Mouse (Mus musculus) embryonic facial prominence, embryonic 10.5 days (tissue): ENCODE data around the gene Agtr1a. TPM values are rescaled to one million over a fixed set of nuclear protein-coding genes. Genes with fewer than 3 reads are reported as not detected.
A peak's percentile ranks its signal among the peaks of the same experiment; 100 is the strongest.

Experiments used
- DNase-seq: peaks from one replicate; pipeline ENCODE4 v3.0.0-alpha.2; 2017; ENCODE audit warnings: low spot score
- H3K27ac ChIP-seq: fragments of 300-500 bp; sonication (generic); replicated peaks from 2 replicates; pipeline ENCODE4 v1.5.1; 2016; ENCODE audit warnings: mild to moderate bottlenecking
- H3K27me3 ChIP-seq: fragments of 300-500 bp; sonication (generic); replicated peaks from 2 replicates; pipeline ENCODE4 v1.6.1; 2016; ENCODE audit warnings: low read depth, mild to moderate bottlenecking; ENCODE audit not compliant: poor library complexity, severe bottlenecking
- H3K36me3 ChIP-seq: fragments of 300-500 bp; sonication (generic); replicated peaks from 2 replicates; pipeline ENCODE4 v1.6.1; 2016; ENCODE audit warnings: mild to moderate bottlenecking, moderate library complexity
- H3K4me1 ChIP-seq: fragments of 300-500 bp; sonication (generic); 2 replicates; pipeline ENCODE4 v1.6.1; 2016
- H3K4me3 ChIP-seq: fragments of 300-500 bp; sonication (generic); 2 replicates; pipeline ENCODE4 v1.5.1; 2016; ENCODE audit warnings: mild to moderate bottlenecking, moderate library complexity
- H3K9me3 ChIP-seq: fragments of 300-500 bp; sonication (generic); 2 replicates; pipeline ENCODE4 v1.6.1; 2016; ENCODE audit warnings: mild to moderate bottlenecking
- WGBS: fragments of 180-500 bp; shearing (Covaris S2); methylation state at CpG from one replicate; pipeline ENCODE4 v1.1.7; 2016; 5-methylcytosine and 5-hydroxymethylcytosine counted together
- polyA plus RNA-seq: library from polyadenylated mRNA; unstranded; fragments of >200 nt; fragmentation: Nextera tagmentation; extraction: Ambion mirVana; gene quantifications from 2 replicates; pipeline ENCODE4 v1.2.1, GENCODE M21; 2016

Agtr1a gene
- polyA plus RNA-seq, 1 experiment from 2014 or later = 3.3 TPM

DNA sequence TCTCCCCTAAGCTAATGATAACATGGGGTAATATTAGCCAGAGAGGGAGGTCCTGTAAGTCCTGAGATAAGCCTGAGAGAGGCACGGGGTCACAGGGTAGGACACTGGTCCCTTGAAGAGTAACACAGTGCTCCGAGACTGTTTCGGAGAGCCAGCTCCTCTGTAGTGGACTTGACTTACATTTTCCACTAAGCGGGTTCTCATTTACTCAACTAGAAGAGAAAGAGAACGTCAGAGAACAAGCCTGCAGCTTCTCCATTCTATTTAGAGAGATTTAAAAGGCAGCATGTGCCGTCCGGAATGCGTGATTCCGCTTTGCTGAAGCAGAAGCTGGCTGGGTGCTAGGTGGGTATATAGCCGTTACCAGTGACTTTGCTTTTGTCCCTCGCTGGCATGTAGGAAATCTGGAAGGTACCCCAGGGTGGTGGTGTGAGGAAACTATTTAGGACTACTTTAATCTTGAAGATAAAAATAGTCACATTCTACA is 9.2 kb downstream of the Agtr1a start:
- Histone ChIP-seq H3K36me3 (no peaks in the 10 kb centered on the region), H3K27ac (no peak overlapping the region), H3K27me3 (no peaks in the 10 kb centered on the region), H3K4me3 (no peak overlapping the region), H3K4me1 (no peaks in the 10 kb centered on the region), H3K9me3 (no peaks in the 10 kb centered on the region)
- DNase-seq = no peak
- WGBS = 89% methylated on average over 11 of the region's 11 CpGs

DNA sequence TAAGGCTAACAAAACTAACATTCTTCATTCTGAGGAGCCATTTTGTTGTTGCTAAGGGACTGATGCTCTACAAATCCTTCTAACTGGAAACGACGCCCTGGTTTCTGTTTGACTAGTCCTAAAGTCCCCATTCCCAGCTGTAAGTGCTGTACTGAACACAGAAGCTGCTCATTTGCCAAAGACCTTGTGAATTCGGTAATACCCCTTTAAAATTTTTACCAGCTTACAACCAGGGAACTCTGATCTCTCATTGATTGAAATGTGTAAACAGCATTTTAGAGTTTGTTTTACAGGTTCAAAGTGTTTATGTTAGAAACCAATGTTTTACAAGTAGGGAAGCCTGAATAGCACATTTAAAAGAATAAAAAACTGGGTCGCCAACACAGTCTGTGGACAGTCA is 10.6 kb downstream of the Agtr1a start:
- no peak overlapping the region for H3K27ac ChIP-seq
- H3K36me3 ChIP-seq = no peaks in the 10 kb centered on the region
- no peaks in the 10 kb centered on the region for H3K4me1 ChIP-seq
- DNase-seq = no peak
- no peaks in the 10 kb centered on the region for H3K9me3 ChIP-seq
- no peaks in the 10 kb centered on the region for H3K27me3 ChIP-seq
- no peak overlapping the region for H3K4me3 ChIP-seq
- 87% methylated on average over 4 of the region's 4 CpGs for WGBS

- Histone ChIP-seq H3K36me3 (no peaks in the 10 kb centered on the region), H3K4me3 (no peak overlapping the region), H3K4me1 (peaks cover 5% of the 10 kb centered on the region; the same call in 1 of the 2 replicates), H3K9me3 (no peaks in the 10 kb centered on the region), H3K27me3 (no peaks in the 10 kb centered on the region), H3K27ac (no peak overlapping the region)
- DNase-seq = no peak
These were observed 12.1 kb downstream of the Agtr1a start for GRCm38 (mm10) chr13:30348306-30348705.

GRCm38 (mm10) chr13:30351966-30352365 is 15.7 kb downstream of the Agtr1a start:
- H3K36me3 ChIP-seq = no peaks in the 10 kb centered on the region
- H3K27ac ChIP-seq = no peak overlapping the region
- no peak overlapping the region for H3K4me3 ChIP-seq
- H3K4me1 ChIP-seq = peaks cover 5% of the 10 kb centered on the region; the same call in 1 of the 2 replicates
- WGBS = 75% methylated on average over 13 of the region's 13 CpGs
- DNase-seq = no peak
- no peaks in the 10 kb centered on the region for H3K27me3 ChIP-seq
- no peaks in the 10 kb centered on the region for H3K9me3 ChIP-seq

GRCm38 (mm10) chr13:30354991-30355580 is 18.8 kb downstream of the Agtr1a start:
- no peak overlapping the region for H3K4me3 ChIP-seq
- no peak overlapping the region for H3K27ac ChIP-seq
- H3K4me1 ChIP-seq = peaks cover 5% of the 10 kb centered on the region; the same call in 1 of the 2 replicates
- no peaks in the 10 kb centered on the region for H3K36me3 ChIP-seq
- WGBS = 93% methylated on average over 6 of the region's 6 CpGs
- no peaks in the 10 kb centered on the region for H3K27me3 ChIP-seq
- DNase-seq = no peak
- no peaks in the 10 kb centered on the region for H3K9me3 ChIP-seq

DNA sequence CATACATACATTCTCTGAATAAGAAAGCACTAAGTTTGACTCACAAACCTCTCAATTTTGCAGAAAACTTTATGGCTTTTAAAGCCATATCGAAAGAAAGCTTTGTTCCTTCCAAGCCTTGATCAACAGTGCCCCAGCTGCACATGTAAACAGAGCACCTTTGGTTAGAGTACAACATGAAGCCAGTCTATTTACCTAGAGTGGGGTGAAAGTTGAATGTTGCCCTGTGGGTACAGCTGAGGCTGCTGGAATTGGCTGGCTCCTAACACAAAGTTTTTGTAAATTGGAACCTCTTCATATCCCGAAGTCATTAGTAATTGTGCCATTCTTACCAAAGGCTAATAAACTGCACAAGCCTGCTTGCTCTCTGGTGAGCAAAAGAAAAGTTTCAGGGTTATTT is 19.7 kb downstream of the Agtr1a start:
- H3K9me3 ChIP-seq = no peaks in the 10 kb centered on the region
- no peak overlapping the region for H3K27ac ChIP-seq
- 88% methylated on average over 2 of the region's 2 CpGs for WGBS
- H3K27me3 ChIP-seq = no peaks in the 10 kb centered on the region
- no peak overlapping the region for H3K4me3 ChIP-seq
- no peak for DNase-seq
- H3K36me3 ChIP-seq = no peaks in the 10 kb centered on the region
- H3K4me1 ChIP-seq = peaks cover 7% of the 10 kb centered on the region; the same call in 1 of the 2 replicates

DNA sequence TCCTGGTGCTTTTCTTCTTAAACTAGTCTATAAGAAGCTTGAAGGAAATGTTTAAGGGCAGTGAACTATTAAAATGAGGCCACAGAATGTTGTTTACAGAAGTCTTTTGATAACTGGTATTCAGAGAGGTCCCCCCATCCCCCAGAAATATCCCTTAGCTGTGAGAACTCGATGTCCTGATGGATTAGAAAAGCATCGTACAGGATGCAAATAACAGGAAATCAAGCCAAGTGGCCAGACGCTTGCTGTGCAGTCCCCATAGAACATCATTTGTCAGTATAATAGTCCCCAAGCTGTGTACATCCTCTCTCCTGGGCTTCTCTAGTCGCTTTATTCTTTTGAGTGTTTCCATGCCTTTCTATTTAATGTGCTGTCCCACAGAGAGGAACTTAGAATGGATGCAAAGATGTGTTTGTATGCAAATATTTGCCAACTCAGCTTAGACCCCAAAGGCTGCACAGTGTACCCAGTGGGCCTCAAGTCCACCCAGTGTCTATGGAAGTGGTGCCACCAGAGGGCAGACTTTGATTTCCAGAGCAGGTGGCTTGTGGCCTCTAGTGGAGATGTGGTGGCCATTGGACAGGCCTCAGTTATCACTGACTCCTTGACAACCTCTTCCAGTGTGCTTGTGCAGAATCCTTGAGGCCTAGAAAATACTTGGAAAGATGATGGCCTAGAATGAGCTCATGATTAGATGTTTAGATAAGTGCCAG is 22.4 kb downstream of the Agtr1a start:
- peak; percentile 35 for DNase-seq
- Histone ChIP-seq H3K9me3 (no peaks in the 10 kb centered on the region), H3K4me3 (no peak overlapping the region), H3K36me3 (no peaks in the 10 kb centered on the region), H3K27me3 (no peaks in the 10 kb centered on the region), H3K27ac (no peak overlapping the region), H3K4me1 (peaks cover 7% of the 10 kb centered on the region; the same call in 1 of the 2 replicates)
- WGBS = 74% methylated on average over 4 of the region's 4 CpGs

DNA sequence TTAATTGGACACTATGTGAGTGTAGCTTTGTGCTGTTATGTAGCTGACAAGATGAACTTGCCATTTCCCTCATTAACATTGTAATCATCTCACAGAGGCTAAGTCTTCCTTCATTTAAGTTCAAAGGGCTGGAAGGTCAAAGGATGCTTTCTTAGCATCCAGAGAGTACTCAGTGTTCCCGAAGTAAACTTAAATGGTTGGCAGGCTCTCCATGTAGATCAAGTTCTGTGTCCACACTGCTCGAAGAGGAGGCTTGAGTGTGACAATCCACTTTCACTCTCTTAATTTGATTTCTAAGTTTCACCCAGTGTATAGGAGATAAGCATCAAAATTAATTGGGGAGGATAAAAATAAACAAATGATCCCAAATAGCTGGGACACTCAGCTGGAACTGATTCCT is 23.6 kb downstream of the Agtr1a start:
- 71% methylated on average over 2 of the region's 2 CpGs for WGBS
- DNase-seq = no peak
- H3K27ac ChIP-seq = no peak overlapping the region
- no peaks in the 10 kb centered on the region for H3K36me3 ChIP-seq
- no peaks in the 10 kb centered on the region for H3K27me3 ChIP-seq
- peaks cover 20% of the 10 kb centered on the region for H3K4me1 ChIP-seq
- no peaks in the 10 kb centered on the region for H3K9me3 ChIP-seq
- no peak overlapping the region for H3K4me3 ChIP-seq

DNA sequence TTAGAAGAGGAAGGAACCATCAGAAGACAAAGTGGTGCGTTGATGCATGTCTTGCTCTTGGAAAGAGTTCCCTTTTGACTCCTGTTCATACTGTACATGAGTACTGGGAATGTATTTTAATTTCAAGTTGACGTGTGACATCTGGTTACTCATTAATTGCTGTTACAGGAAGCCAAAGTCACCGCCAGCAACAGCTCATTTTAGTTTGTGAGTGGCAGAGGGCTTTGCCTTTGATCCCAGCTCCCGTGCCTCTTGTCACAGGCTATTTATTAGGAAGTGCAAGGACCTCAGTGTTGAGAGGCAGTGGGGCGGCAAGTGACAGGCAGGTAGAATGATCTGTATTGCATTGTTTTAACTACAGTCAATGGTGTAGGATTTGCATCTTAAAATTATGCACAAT is 24.8 kb downstream of the Agtr1a start:
- H3K27me3 ChIP-seq = no peaks in the 10 kb centered on the region
- 64% methylated on average over 5 of the region's 5 CpGs for WGBS
- no peaks in the 10 kb centered on the region for H3K9me3 ChIP-seq
- no peaks in the 10 kb centered on the region for H3K36me3 ChIP-seq
- no peak overlapping the region for H3K27ac ChIP-seq
- DNase-seq = no peak
- H3K4me1 ChIP-seq = peaks cover 25% of the 10 kb centered on the region
- H3K4me3 ChIP-seq = no peak overlapping the region

DNA sequence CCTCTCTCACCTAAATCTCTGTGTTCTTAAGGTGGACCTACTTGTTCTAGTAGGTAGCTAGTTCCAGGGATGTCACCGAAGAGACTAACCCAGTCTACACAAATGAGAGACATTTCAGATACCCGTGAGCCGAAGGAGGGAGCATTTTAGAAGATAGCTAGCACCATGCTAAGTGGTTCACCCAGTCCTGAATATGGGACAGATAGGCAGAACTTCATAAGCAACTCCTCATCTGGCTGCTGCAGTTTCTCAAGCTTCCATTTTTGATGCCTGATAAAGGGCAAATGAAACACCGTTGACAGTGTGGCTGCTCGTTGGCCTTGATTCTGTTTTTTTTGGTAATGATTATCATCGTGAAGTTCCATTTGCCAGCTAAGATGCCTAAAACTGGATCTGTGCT is 25.8 kb downstream of the Agtr1a start:
- Histone ChIP-seq H3K9me3 (no peaks in the 10 kb centered on the region), H3K36me3 (no peaks in the 10 kb centered on the region), H3K27me3 (no peaks in the 10 kb centered on the region), H3K4me3 (no peak overlapping the region), H3K27ac (no peak overlapping the region), H3K4me1 (peaks cover 25% of the 10 kb centered on the region)
- WGBS = 92% methylated on average over 6 of the region's 6 CpGs
- DNase-seq = no peak

DNA sequence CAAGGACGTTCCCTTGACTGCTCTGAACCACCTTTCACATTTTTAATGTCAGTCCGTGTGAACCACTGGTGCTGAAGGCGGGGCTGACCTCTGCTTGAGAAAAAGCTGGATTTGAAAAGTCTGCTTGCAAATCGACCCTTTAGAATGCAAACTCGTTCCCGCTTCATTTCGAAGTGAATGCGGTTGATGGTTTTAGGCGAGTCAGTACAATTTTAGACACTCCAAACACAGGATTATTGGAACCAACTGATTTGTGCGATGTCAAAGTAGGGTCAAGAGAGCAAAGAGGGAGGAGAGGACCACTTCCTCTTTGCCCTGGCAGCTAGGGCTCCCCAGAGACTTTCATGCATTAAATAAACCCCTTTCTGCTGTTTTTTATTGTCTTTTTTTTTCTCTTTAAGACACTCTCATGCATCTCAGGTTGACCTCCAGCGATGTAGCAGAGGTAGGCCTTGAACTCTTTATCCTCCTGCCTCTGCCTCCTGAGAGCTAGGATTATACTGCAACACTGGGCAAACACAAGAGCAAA is 27.9 kb downstream of the Agtr1a start:
- Histone ChIP-seq H3K4me1 (peaks cover 31% of the 10 kb centered on the region), H3K36me3 (no peaks in the 10 kb centered on the region), H3K27me3 (no peaks in the 10 kb centered on the region), H3K27ac (no peak overlapping the region), H3K4me3 (no peak overlapping the region), H3K9me3 (no peaks in the 10 kb centered on the region)
- WGBS = 65% methylated on average over 11 of the region's 11 CpGs
- DNase-seq = no peak

DNA sequence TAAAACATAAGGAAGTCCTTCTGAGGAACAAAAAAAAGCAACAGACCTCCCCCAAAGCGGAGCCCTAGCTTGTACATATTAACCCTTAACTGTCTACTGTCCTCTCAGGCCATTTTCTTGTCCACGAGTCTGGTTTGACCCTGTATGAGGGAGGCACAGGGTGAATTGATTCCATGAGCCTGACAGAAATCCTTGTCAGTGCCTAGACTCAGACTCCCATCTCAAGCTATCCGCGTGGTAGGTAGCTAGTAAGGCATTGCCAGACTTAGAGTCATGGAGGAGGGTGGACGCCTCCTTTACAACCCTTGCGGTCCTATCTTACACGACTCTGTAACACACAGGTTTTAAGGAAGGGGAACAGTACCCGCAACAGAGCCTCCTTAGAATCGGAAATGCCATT is 28.5 kb downstream of the Agtr1a start:
- no peak overlapping the region for H3K27ac ChIP-seq
- 0 out of 2 replicates have a peak, but pooled peaks cover 1% of the 10 kb centered on the region for H3K9me3 ChIP-seq
- DNase-seq = no peak
- no peaks in the 10 kb centered on the region for H3K27me3 ChIP-seq
- no peak overlapping the region for H3K4me3 ChIP-seq
- H3K36me3 ChIP-seq = no peaks in the 10 kb centered on the region
- H3K4me1 ChIP-seq = peaks cover 31% of the 10 kb centered on the region
- WGBS = 83% methylated on average over 9 of the region's 9 CpGs

DNA sequence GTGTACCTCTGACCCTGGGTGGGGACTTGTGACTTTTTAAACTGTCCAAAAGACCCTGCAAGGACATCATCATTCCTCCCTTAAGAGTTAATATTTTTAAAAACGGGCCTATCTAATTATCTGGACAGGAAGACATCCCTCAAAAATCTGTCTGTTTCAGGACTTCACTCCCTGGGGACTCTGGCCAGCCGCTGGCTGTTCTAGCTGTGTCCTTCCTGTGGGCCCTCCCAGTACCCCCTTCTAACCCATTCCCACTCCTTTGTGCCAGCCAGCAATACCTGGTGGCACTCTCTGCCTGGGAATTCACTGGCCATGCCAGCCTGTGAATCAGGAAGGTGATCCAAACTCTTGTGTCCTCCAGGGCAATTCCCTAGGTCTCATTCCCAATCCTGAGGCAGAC is 29.1 kb downstream of the Agtr1a start:
- Histone ChIP-seq H3K4me1 (peaks cover 31% of the 10 kb centered on the region), H3K36me3 (no peaks in the 10 kb centered on the region), H3K9me3 (0 out of 2 replicates have a peak, but pooled peaks cover 3% of the 10 kb centered on the region), H3K27ac (no peak overlapping the region), H3K4me3 (no peak overlapping the region), H3K27me3 (no peaks in the 10 kb centered on the region)
- DNase-seq = no peak
- 70% methylated on average over 2 of the region's 2 CpGs for WGBS
